Mouse (Mus musculus) bone marrow, adult 2 months (tissue): ENCODE results near the gene Fbxl3.

Source experiments
- CTCF ChIP-seq: fragments of 200-500 bp; IDR thresholded peaks from 2 replicates; pipeline ENCODE4 v1.5.1; 2011; ENCODE audit warnings: low read length, control low read depth; ENCODE audit not compliant: control insufficient read depth, insufficient read depth
- POLR2A ChIP-seq: fragments of 200-500 bp; IDR thresholded peaks from 2 replicates; pipeline ENCODE4 v1.6.1; 2011; ENCODE audit warnings: low read depth, mild to moderate bottlenecking, control low read depth, low read length, borderline replicate concordance; ENCODE audit not compliant: control insufficient read depth

- TF ChIP-seq CTCF (no peak), POLR2A (no peak)
Measured at GRCm38 (mm10) chr14:103095036-103095435, 4.3 kb downstream of the Fbxl3 start.
